Mouse (Mus musculus): ENCODE data around the gene Ankrd27.
"Not testable (repeated sequence)": the region's sequence is repeated elsewhere in the genome, so short reads cannot be mapped to it uniquely, and the experiment has no call there.

Gene Ankrd27

GRCm38 (mm10) chr7:35586055-35586905 is at the start of gene Ankrd27:
Gene Ankrd27 (plus strand): TSS chr7:35586244.
- DNase-seq (ENCODE audit: low read depth, low spot score), result peak; percentile 99

- peak; percentile 90 for DNase-seq (ENCODE audit: low read depth, low spot score)
Observed at GRCm38 (mm10) chr7:35537562-35537961, 48.5 kb upstream of the Ankrd27 start, which contains the start of gene Tdrd12. Gene Tdrd12 (minus strand): TSS chr7:35537745.

GRCm38 (mm10) chr7:35545881-35546280 is 40.2 kb upstream of the Ankrd27 start:
- DNase-seq (ENCODE audit: low read depth, low spot score), result peak; percentile 75

GRCm38 (mm10) chr7:35553751-35554604 is 32.1 kb upstream of the Ankrd27 start:
- peak; percentile 28 for DNase-seq (ENCODE audit: low read depth, low spot score)

GRCm38 (mm10) chr7:35554605-35555175 is 31.4 kb upstream of the Ankrd27 start:
- DNase-seq (ENCODE audit: low read depth, low spot score), result peak; percentile 86

GRCm38 (mm10) chr7:35555224-35556204 is 30.5 kb upstream of the Ankrd27 start:
- peak; percentile 93 for DNase-seq (ENCODE audit: low read depth, low spot score)

GRCm38 (mm10) chr7:35556205-35556603 is 29.8 kb upstream of the Ankrd27 start, which contains the start of gene Nudt19:
Gene Nudt19 (minus strand): TSS chr7:35556304.
- DNase-seq (ENCODE audit: low read depth, low spot score), result no peak

- no peak for DNase-seq (ENCODE audit: low read depth, low spot score)
Observed at GRCm38 (mm10) chr7:35556905-35557304, 29.1 kb upstream of the Ankrd27 start.

GRCm38 (mm10) chr7:35557577-35557976 is 28.5 kb upstream of the Ankrd27 start:
- DNase-seq (ENCODE audit: low read depth, low spot score), result no peak

GRCm38 (mm10) chr7:35558681-35559080 is 27.4 kb upstream of the Ankrd27 start:
- no peak for DNase-seq (ENCODE audit: low read depth, low spot score)

GRCm38 (mm10) chr7:35559838-35560237 is 26.2 kb upstream of the Ankrd27 start:
- DNase-seq (ENCODE audit: low read depth, low spot score), result no peak

- DNase-seq (ENCODE audit: low read depth, low spot score), result no peak
Observed at GRCm38 (mm10) chr7:35563071-35563470, 23.0 kb upstream of the Ankrd27 start.

- no peak for DNase-seq (ENCODE audit: low read depth, low spot score)
Observed at GRCm38 (mm10) chr7:35564067-35564865, 21.8 kb upstream of the Ankrd27 start.

GRCm38 (mm10) chr7:35564872-35565271 is 21.2 kb upstream of the Ankrd27 start:
- DNase-seq (ENCODE audit: low read depth, low spot score), result not testable (repeated sequence)

- DNase-seq (ENCODE audit: low read depth, low spot score), result not testable (repeated sequence)
Observed at GRCm38 (mm10) chr7:35565965-35566364, 20.1 kb upstream of the Ankrd27 start.

- DNase-seq (ENCODE audit: low read depth, low spot score), result not testable (repeated sequence)
Observed at GRCm38 (mm10) chr7:35569724-35570123, 16.3 kb upstream of the Ankrd27 start.

GRCm38 (mm10) chr7:35570883-35571282 is 15.2 kb upstream of the Ankrd27 start:
- DNase-seq (ENCODE audit: low read depth, low spot score), result peak; percentile 21

GRCm38 (mm10) chr7:35579849-35580248 is 6.2 kb upstream of the Ankrd27 start:
- peak; percentile 89 for DNase-seq (ENCODE audit: low read depth, low spot score)

- peak; percentile 74 for DNase-seq (ENCODE audit: low read depth, low spot score)
Observed at GRCm38 (mm10) chr7:35582719-35583118, 3.3 kb upstream of the Ankrd27 start.
